Mouse (Mus musculus): Measurements from ENCODE around the gene Kcnt1. TPM values are rescaled to one million over a fixed set of nuclear protein-coding genes. Genes with fewer than 3 reads are reported as not detected.

Kcnt1 gene
- polyA plus RNA-seq, 1 experiment from 2014 or later: 4.6 TPM

GRCm38 (mm10) chr2:25924934-25925333 is 61.4 kb downstream of the Kcnt1 start:
- WGBS: 89% methylated on average over 4 of the region's 4 CpGs
- Histone ChIP-seq H3K4me3 (no peak overlapping the region), H3K36me3 (peaks cover 61% of the 10 kb centered on the region), H3K27me3 (no peaks in the 10 kb centered on the region), H3K9ac (no peak overlapping the region), H3K9me3 (replicated peaks) (no peaks in the 10 kb centered on the region), H3K4me2 (replicated peaks) (no peak overlapping the region), H3K27ac (no peak overlapping the region), H3K4me1 (0 out of 2 replicates have a peak, but pooled peaks cover 4% of the 10 kb centered on the region)
- no peak for ATAC-seq (ENCODE audit: low FRiP score)

GRCm38 (mm10) chr2:25927821-25928220 is 64.3 kb downstream of the Kcnt1 start:
- no peak for ATAC-seq (ENCODE audit: low FRiP score)
- 92% methylated on average over 7 of the region's 7 CpGs for WGBS
- no peak overlapping the region for H3K4me3 ChIP-seq
- H3K36me3 ChIP-seq: peaks cover 84% of the 10 kb centered on the region
- H3K9me3 ChIP-seq (replicated peaks): no peaks in the 10 kb centered on the region
- no peaks in the 10 kb centered on the region for H3K27me3 ChIP-seq
- no peak overlapping the region for H3K4me2 ChIP-seq (replicated peaks)
- no peak overlapping the region for H3K9ac ChIP-seq
- H3K27ac ChIP-seq: no peak overlapping the region
- no peaks in the 10 kb centered on the region for H3K4me1 ChIP-seq

GRCm38 (mm10) chr2:25931249-25931859 is 67.8 kb downstream of the Kcnt1 start:
- Histone ChIP-seq H3K9me3 (replicated peaks) (no peaks in the 10 kb centered on the region), H3K4me3 (no peak overlapping the region), H3K27me3 (no peaks in the 10 kb centered on the region), H3K4me2 (replicated peaks) (no peak overlapping the region), H3K36me3 (peaks cover 92% of the 10 kb centered on the region), H3K4me1 (no peaks in the 10 kb centered on the region), H3K9ac (no peak overlapping the region), H3K27ac (no peak overlapping the region)
- no peak for ATAC-seq (ENCODE audit: low FRiP score)
- WGBS: 80% methylated on average over 6 of the region's 6 CpGs

GRCm38 (mm10) chr2:25940503-25940902 is 77.0 kb downstream of the Kcnt1 start:
- Histone ChIP-seq H3K4me2 (replicated peaks) (no peak overlapping the region), H3K36me3 (peaks cover 95% of the 10 kb centered on the region), H3K4me1 (no peaks in the 10 kb centered on the region), H3K9me3 (replicated peaks) (no peaks in the 10 kb centered on the region), H3K4me3 (no peak overlapping the region), H3K27me3 (no peaks in the 10 kb centered on the region), H3K27ac (no peak overlapping the region), H3K9ac (no peak overlapping the region)
- ATAC-seq (ENCODE audit: low FRiP score): no peak
- WGBS: 90% methylated on average over 6 of the region's 6 CpGs

- H3K9ac ChIP-seq: no peak overlapping the region
- no peaks in the 10 kb centered on the region for H3K27me3 ChIP-seq
- no peak overlapping the region for H3K27ac ChIP-seq
- no peak overlapping the region for H3K4me2 ChIP-seq (replicated peaks)
- H3K4me1 ChIP-seq: no peaks in the 10 kb centered on the region
- 84% methylated on average over 2 of the region's 2 CpGs for WGBS
- no peak overlapping the region for H3K4me3 ChIP-seq
- no peaks in the 10 kb centered on the region for H3K9me3 ChIP-seq (replicated peaks)
- H3K36me3 ChIP-seq: peaks cover 78% of the 10 kb centered on the region
- no peak for ATAC-seq (ENCODE audit: low FRiP score)
These were observed 80.3 kb downstream of the Kcnt1 start for GRCm38 (mm10) chr2:25943822-25944221.

- no peak for ATAC-seq (ENCODE audit: low FRiP score)
- Histone ChIP-seq H3K9me3 (replicated peaks) (no peaks in the 10 kb centered on the region), H3K36me3 (peaks cover 77% of the 10 kb centered on the region), H3K4me2 (replicated peaks) (no peak overlapping the region), H3K9ac (no peak overlapping the region), H3K27ac (no peak overlapping the region), H3K4me1 (no peaks in the 10 kb centered on the region), H3K27me3 (no peaks in the 10 kb centered on the region), H3K4me3 (no peak overlapping the region)
- WGBS: 86% methylated on average over 3 of the region's 3 CpGs
These were observed 84.4 kb downstream of the Kcnt1 start for GRCm38 (mm10) chr2:25947950-25948349.

GRCm38 (mm10) chr2:25949291-25949690 is 85.8 kb downstream of the Kcnt1 start:
- H3K36me3 ChIP-seq: peaks cover 74% of the 10 kb centered on the region

More at GRCm38 (mm10) chr2:25949291-25949690, 85.8 kb downstream of the Kcnt1 start:
- H3K4me1 ChIP-seq: no peaks in the 10 kb centered on the region
- no peak overlapping the region for H3K9ac ChIP-seq
- H3K27me3 ChIP-seq: no peaks in the 10 kb centered on the region
- ATAC-seq (ENCODE audit: low FRiP score): no peak
- no peaks in the 10 kb centered on the region for H3K9me3 ChIP-seq (replicated peaks)
- H3K4me2 ChIP-seq (replicated peaks): no peak overlapping the region
- WGBS: 90% methylated on average over 3 of the region's 3 CpGs
- H3K27ac ChIP-seq: no peak overlapping the region
- no peak overlapping the region for H3K4me3 ChIP-seq

Other genes starting within 250 kb of the Kcnt1 start
- 0.25 and 0.32 TPM in 2 replicates for gene Ccdc183, start 246.1 kb upstream of the Kcnt1 start, polyA plus RNA-seq (2016; fragmentation: Nextera tagmentation; extraction: Ambion mirVana)
- 21.7 and 23.4 TPM in 2 replicates for gene Tmem141, start 241.7 kb upstream of the Kcnt1 start, polyA plus RNA-seq (2016; fragmentation: Nextera tagmentation; extraction: Ambion mirVana)
- gene Fcna, start 235.7 kb upstream of the Kcnt1 start, polyA plus RNA-seq (2016; fragmentation: Nextera tagmentation; extraction: Ambion mirVana): 0.96 and 1.3 TPM in 2 replicates
- not detected in 2 replicates for gene Lcn8, start 210.6 kb upstream of the Kcnt1 start, polyA plus RNA-seq (2016; fragmentation: Nextera tagmentation; extraction: Ambion mirVana)
- gene Lcn5, start 205.8 kb upstream of the Kcnt1 start, polyA plus RNA-seq (2016; fragmentation: Nextera tagmentation; extraction: Ambion mirVana): not detected in 2 replicates
- not detected in 2 replicates for gene Lcn6, start 186.9 kb upstream of the Kcnt1 start, polyA plus RNA-seq (2016; fragmentation: Nextera tagmentation; extraction: Ambion mirVana)
- gene Lcn10, start 181.0 kb upstream of the Kcnt1 start, polyA plus RNA-seq (2016; fragmentation: Nextera tagmentation; extraction: Ambion mirVana): not detected in 2 replicates
- not detected in 2 replicates for gene Obp2a, start 163.7 kb upstream of the Kcnt1 start, polyA plus RNA-seq (2016; fragmentation: Nextera tagmentation; extraction: Ambion mirVana)
- gene Bmyc, start 157.0 kb upstream of the Kcnt1 start, polyA plus RNA-seq (2016; fragmentation: Nextera tagmentation; extraction: Ambion mirVana): 97.8 and 98.7 TPM in 2 replicates
- not detected in 2 replicates for gene Obp2b, start 126.7 kb upstream of the Kcnt1 start, polyA plus RNA-seq (2016; fragmentation: Nextera tagmentation; extraction: Ambion mirVana)
- gene Lcn3, start 98.2 kb upstream of the Kcnt1 start, polyA plus RNA-seq (2016; fragmentation: Nextera tagmentation; extraction: Ambion mirVana): not detected in 2 replicates
- gene Lcn11, start 86.7 kb upstream of the Kcnt1 start, polyA plus RNA-seq (2016; fragmentation: Nextera tagmentation; extraction: Ambion mirVana): not detected in 2 replicates
- not detected in 2 replicates for gene Gm13539, start 81.5 kb upstream of the Kcnt1 start, polyA plus RNA-seq (2016; fragmentation: Nextera tagmentation; extraction: Ambion mirVana)
- not detected in 2 replicates for gene Glt6d1, start 47.9 kb upstream of the Kcnt1 start, polyA plus RNA-seq (2016; fragmentation: Nextera tagmentation; extraction: Ambion mirVana)
- gene Lcn9, start 40.6 kb upstream of the Kcnt1 start, polyA plus RNA-seq (2016; fragmentation: Nextera tagmentation; extraction: Ambion mirVana): not detected in 2 replicates
- gene Sohlh1, start 16.5 kb upstream of the Kcnt1 start, polyA plus RNA-seq (2016; fragmentation: Nextera tagmentation; extraction: Ambion mirVana): not detected in 2 replicates
- 85.5 and 92.7 TPM in 2 replicates for gene Camsap1, start 119.5 kb downstream of the Kcnt1 start, polyA plus RNA-seq (2016; fragmentation: Nextera tagmentation; extraction: Ambion mirVana)
- 98.4 and 102 TPM in 2 replicates for gene Ubac1, start 158.0 kb downstream of the Kcnt1 start, polyA plus RNA-seq (2016; fragmentation: Nextera tagmentation; extraction: Ambion mirVana)